Mouse (Mus musculus): ENCODE results near the gene Gm20388.

GRCm38 (mm10) chr8:122569996-122570395 is 2659.4 kb downstream of the Gm20388 start:
- TF ChIP-seq ZNF384 (IDR thresholded peaks at IDR 0.05; ENCODE audit: low read depth, low read length) (no peak), HCFC1 (IDR thresholded peaks at IDR 0.05; ENCODE audit: borderline replicate concordance, insufficient read depth, low read length) (no peak), CHD2 (IDR thresholded peaks at IDR 0.05; ENCODE audit: low read depth, low read length) (no peak)
